Mouse (Mus musculus): ENCODE measurements around the gene Gpsm3.

- TF ChIP-seq CEBPB (IDR thresholded peaks at IDR 0.05; ENCODE audit: low read depth) (no peak), USF1 (IDR thresholded peaks at IDR 0.05; ENCODE audit: low read depth) (no peak), MAX (IDR thresholded peaks at IDR 0.05) (no peak), CTCF (IDR thresholded peaks at IDR 0.05; ENCODE audit: control insufficient read depth, insufficient read depth, insufficient read length) (no peak), MYOD1 (IDR thresholded peaks at IDR 0.05; ENCODE audit: control insufficient read depth, insufficient read length, low read depth) (no peak), MYOG (IDR thresholded peaks at IDR 0.05; ENCODE audit: control insufficient read depth, extremely low read depth, insufficient read length) (no peak), FOSL1 (IDR thresholded peaks at IDR 0.05; ENCODE audit: insufficient read depth, low read length, poor library complexity, severe bottlenecking) (no peak)
Measured at GRCm38 (mm10) chr17:34630761-34631301, 41.2 kb downstream of the Gpsm3 start.
